Mouse (Mus musculus) C2C12 (cell line): ENCODE measurements around the gene 4930469K13Rik.

Experiments used
- CTCF ChIP-seq: IDR thresholded peaks from one replicate; pipeline ENCODE4 v1.5.1; 2011; ENCODE audit not compliant: control insufficient read depth, insufficient read depth, insufficient read length
- MYOD1 ChIP-seq: IDR thresholded peaks from one replicate; pipeline ENCODE4 v1.6.1; 2011; ENCODE audit warnings: low read depth; ENCODE audit not compliant: control insufficient read depth, insufficient read length

- TF ChIP-seq MYOD1 (no peak), CTCF (no peak)
Observed at GRCm38 (mm10) chr11:33958713-33959112, 139.6 kb downstream of the 4930469K13Rik start.
